Mouse (Mus musculus) heart, postnatal 10 days (tissue): ENCODE data around the gene Olfr136. TPM values are rescaled to one million over a fixed set of nuclear protein-coding genes. Genes with fewer than 3 reads are reported as not detected.

ENCODE experiments used
- DNase-seq, 2 experiments: peaks; one replicate each; pipeline ENCODE4 v3.0.0; 2021
- intact Hi-C: fragments of 180-260 bp; cut with DNase I; formaldehyde crosslinking; loops from one replicate; pipeline ENCODE4 v1.15.1; 2025
- total RNA-seq, 2 experiments: library from RNA; stranded (reverse); gene quantifications; 2 replicates each; pipeline ENCODE4 v1.2.3; 2021

Olfr136 gene
- not detected for total RNA-seq

- intact Hi-C loops = no loop called here
- DNase-seq = no peak
Measured at GRCm38 (mm10) chr17:38329531-38329930, at the start of gene Olfr136. Olfr136 (plus strand) TSS chr17:38329831.

- intact Hi-C loops = no loop called here
- DNase-seq = no peak
Measured at GRCm38 (mm10) chr17:38307470-38307869, 22.2 kb upstream of the Olfr136 start, which contains the start of gene Olfr137. Olfr137 (minus strand) TSS chr17:38307570.

Other genes starting within 250 kb of the Olfr136 start
- gene Olfr131, start 241.1 kb upstream of the Olfr136 start, total RNA-seq = not detected
- gene Olfr132, start 195.3 kb upstream of the Olfr136 start, total RNA-seq = not detected
- not detected for gene Olfr133, start 184.6 kb upstream of the Olfr136 start, total RNA-seq
- gene Olfr134, start 158.4 kb upstream of the Olfr136 start, total RNA-seq = not detected
- gene Olfr135, start 125.5 kb upstream of the Olfr136 start, total RNA-seq = not detected
- gene Olfr138, start 68.8 kb upstream of the Olfr136 start, total RNA-seq = not detected
- not detected for gene Olfr137, start 22.3 kb upstream of the Olfr136 start, total RNA-seq
- not detected for gene Esp36, start 90.4 kb downstream of the Olfr136 start, total RNA-seq
- not detected for gene Esp34, start 224.4 kb downstream of the Olfr136 start, total RNA-seq